ENCODE assay signal across 18 mouse cellular contexts in the genomic region with DNA sequence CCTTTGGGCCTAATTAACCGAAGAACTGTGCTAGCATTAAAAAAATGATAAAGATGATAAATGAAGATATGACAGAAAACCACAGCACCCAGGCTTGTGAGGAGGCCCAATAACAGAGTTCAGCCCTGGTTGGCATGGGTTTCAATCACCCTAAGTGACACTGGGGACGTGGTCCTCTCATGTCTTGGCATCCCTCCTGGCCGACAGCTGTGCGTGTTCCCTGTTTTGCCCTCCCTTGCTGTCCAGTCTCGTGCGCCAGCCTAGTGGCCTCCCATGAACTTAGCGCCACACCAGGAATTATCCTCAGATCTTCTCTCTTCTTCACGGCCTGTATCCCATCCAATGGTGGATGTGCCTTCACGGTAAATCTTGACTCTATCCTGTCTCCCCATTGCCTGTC.
DNase-seq lines count a peak whose midpoint lies in the region; TF ChIP-seq lines count a peak whose summit lies in the region.
"Had no signal": no experiment of that assay in that cellular context is flagged by ENCODE, and none has a peak within 500 bp of the region (broad histone marks: within the 10 kb centered on the region; RNA-seq: fewer than 3 reads in every experiment).

No protein-coding gene starts in this region.

- H3K27ac ChIP-seq in gastrocnemius, adult 2 months: no peak overlapping the region
- H3K27ac ChIP-seq: embryonic facial prominence, embryonic 13.5 days; embryonic facial prominence, embryonic 15.5 days; forebrain, embryonic 10.5 days; forebrain, embryonic 12.5 days had no signal

- no peak overlapping the region for H3K4me3 ChIP-seq in gastrocnemius, adult 2 months
- H3K4me3 ChIP-seq: embryonic facial prominence, embryonic 13.5 days; embryonic facial prominence, embryonic 15.5 days; erythroblast, embryonic 14.5 days; forebrain, embryonic 10.5 days; forebrain, embryonic 12.5 days had no signal

- intact Hi-C loops in gastrocnemius, adult 2 months (cut with DNase I): no loop called here
- intact Hi-C loops in left cerebral cortex, postnatal 4 days (cut with DNase I): loop anchor here (10.0 kb wide), 2 partner anchors 118 to 538 kb away; no protein-coding TSS in a partner anchor
- intact Hi-C loops in left cerebral cortex, postnatal 36 days (cut with DNase I): loop anchor here (10.0 kb wide), 1 partner anchor 538 kb away; no protein-coding TSS in a partner anchor

- no peak for TF ChIP-seq CTCF in gastrocnemius, adult 2 months (IDR thresholded peaks at IDR 0.05)

- DNase-seq in gastrocnemius, postnatal 10 days: peak; percentile 27
- no peak for DNase-seq in gastrocnemius, adult 2 months
- peak; percentile 37 for DNase-seq in left cerebral cortex, postnatal 4 days
- no peak for DNase-seq in left cerebral cortex, postnatal 36 days (ENCODE audit: low spot score in 2 of 2)
- DNase-seq: adrenal gland, adult 2 months; adrenal gland, postnatal 10 days; adrenal gland, postnatal 25 days; cerebellum, adult 11 months; cerebellum, adult 18-20 months; cerebellum, adult 8-10 months; cerebellum, adult 9-11 months; cerebellum, postnatal 25 days; embryo, embryonic 11 days had no signal

Comparison
In these comparisons a context has a peak if more than half of its experiments do, and no peak if none do; other contexts are left out.
1. DNase-seq: peak in gastrocnemius, postnatal 10 days (single experiment) and left cerebral cortex, postnatal 4 days (single experiment); none in gastrocnemius, adult 2 months (single experiment) and left cerebral cortex, postnatal 36 days (0 of 2).